Mouse (Mus musculus): ENCODE results near the gene Mms19.
"Not testable (repeated sequence)": the region's sequence is repeated elsewhere in the genome, so short reads cannot be mapped to it uniquely, and the experiment has no call there.

The Mms19 gene

DNA sequence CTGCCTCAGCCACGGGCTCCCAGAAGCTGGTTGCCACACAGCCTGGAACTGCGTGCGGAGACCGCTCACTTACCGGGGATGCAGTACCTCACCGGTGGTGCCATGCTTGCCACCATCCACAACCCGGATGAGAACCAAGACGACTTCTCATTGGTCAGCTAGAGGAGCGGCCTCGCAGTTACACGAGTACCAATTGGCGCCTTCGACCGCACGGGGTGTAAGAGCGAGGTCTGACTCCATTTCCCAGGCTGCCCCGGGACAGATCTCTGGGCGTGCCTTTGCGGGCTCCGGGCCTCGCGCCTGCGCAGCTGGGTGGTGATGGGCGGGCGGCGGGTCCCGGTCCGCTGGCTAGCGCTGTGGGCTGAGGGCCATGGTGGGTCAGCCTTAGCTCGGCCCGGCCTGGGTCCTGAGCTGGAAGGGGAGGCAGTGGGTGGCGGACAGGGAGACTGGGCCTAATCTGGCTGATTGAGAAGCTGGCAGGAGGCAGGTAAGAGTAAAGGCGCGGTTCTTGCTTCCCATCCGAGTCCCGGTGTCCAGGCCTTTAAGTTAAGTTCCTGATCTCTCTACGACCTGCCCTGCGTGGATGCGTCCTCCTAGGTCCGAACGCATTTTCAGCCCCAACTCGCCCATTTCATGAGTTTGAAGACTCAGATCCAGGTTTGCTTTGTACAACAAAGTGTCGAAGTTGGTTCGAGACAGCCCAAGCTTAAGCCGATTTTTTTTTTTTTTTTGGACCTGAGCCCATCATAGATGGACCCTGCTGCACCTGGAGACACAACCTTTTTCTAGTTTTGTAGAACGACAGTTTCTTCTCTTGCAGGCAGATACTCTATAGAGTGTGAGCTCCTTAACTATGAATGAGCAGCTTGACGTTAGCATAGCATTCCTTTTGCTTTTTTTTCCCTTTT is 47.5 kb downstream of the Mms19 start, which contains the start of the genes Exosc1 and Zdhhc16:
Gene Exosc1 (minus strand): TSS at position 245 of the 908 bp plus-strand sequence.
Gene Zdhhc16 (plus strand): TSS at position 302 of the 908 bp plus-strand sequence.
- DNase-seq (ENCODE audit: low read depth, low spot score): peak; percentile 98

DNA sequence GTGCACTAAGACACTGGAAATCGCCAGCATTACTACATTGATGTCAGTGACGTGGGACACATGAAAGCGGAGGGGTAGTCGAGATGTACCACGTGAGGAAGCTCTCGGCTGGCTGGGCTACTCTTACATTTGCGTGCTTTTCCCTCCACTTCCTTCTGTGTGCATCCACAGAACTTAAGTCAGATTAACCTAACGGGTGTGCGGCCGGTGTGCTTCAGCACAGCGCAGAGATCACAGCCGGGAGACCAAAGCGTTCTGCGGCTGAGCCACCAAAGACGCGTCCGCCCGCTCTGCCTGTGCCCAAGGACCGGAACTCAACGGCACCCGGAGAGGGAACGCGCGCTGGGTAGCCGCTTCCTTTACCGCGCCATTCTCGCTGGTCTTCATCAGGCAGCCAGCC is 48.3 kb downstream of the Mms19 start:
- DNase-seq (ENCODE audit: low read depth, low spot score): no peak

DNA sequence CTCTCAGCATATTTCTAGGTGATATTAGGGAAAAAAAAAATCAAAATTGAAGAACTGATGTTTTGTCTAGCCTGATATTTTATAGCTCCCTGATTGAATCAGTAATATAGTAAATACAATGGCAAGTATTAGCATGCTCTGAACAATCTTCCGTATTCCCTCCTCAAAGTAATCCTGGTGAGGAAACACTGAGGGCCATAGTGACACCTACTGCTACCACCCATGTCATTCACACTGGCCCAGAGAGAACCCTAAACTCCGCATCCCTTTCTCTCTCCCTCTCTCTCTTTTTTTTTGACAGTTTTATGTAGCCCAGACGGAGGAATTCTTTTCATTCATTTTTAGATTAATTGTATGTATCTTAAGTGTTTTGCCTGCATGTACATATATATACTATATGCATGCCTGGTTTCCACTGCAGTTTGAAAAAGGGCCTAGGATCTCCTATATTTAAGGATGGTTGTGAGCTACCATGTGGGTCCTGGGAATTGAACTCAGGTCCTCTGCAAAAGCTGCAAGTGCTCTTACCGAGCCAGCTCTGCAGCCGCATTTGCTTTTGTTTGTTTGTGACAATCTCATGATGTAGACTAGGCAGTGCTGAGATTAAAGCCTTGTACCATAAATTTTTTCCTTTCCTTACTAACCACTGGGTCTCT is 60.4 kb downstream of the Mms19 start:
- no peak for DNase-seq (ENCODE audit: low read depth, low spot score)

GRCm38 (mm10) chr19:41919471-41919870 is 61.5 kb downstream of the Mms19 start:
- DNase-seq (ENCODE audit: low read depth, low spot score): no peak

DNA sequence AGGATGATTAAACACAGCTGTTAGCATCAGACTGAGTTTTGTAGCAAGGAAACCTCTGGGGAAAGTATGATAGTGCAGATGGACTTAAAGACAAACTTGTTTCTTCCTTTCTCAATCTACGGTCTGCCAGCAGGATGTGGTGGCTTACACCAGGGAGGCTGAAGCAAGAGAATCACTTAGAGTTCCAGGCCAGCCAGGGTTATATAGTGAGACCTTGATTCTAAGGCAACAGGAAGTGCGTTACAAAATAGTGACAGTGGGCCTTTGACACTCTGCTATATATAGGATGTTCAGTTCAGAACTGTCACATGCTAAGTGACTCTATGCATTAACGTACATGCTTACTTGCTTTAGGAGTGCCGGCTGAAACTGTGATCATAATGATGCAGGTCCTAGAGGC is 64.1 kb downstream of the Mms19 start:
- DNase-seq (ENCODE audit: low read depth, low spot score): no peak

DNA sequence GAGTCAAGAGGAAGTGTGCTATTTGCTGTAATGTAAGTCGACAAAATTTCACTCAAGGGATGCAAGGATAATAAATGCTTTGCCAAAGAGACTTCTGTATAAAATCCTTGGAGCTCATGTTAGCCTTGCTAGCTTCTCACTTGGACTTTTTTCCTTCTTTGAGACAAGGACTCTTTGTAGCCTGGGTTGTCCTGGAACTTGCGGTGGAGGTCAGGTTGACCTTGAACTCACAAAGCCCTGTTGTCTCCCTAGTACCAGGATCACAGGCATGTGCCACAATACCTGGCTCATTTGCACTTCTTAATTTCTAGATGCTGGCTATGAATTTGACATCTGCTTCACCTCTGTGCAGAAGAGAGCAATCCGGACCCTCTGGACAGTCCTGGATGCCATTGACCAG is 65.7 kb downstream of the Mms19 start:
- no peak for DNase-seq (ENCODE audit: low read depth, low spot score)

GRCm38 (mm10) chr19:41914592-41914882 is 66.4 kb downstream of the Mms19 start:
- not testable (repeated sequence) for DNase-seq (ENCODE audit: low read depth, low spot score)

GRCm38 (mm10) chr19:41913774-41914591 is 67.0 kb downstream of the Mms19 start:
- no peak for DNase-seq (ENCODE audit: low read depth, low spot score)

GRCm38 (mm10) chr19:41912121-41913080 is 68.6 kb downstream of the Mms19 start:
- DNase-seq (ENCODE audit: low read depth, low spot score): peak; percentile 22

- peak; percentile 99 for DNase-seq (ENCODE audit: low read depth, low spot score)
Observed at GRCm38 (mm10) chr19:41911178-41912073, 69.5 kb downstream of the Mms19 start, which contains the start of gene Pgam1. TSS of gene Pgam1 (plus strand) at chr19:41911923.

DNA sequence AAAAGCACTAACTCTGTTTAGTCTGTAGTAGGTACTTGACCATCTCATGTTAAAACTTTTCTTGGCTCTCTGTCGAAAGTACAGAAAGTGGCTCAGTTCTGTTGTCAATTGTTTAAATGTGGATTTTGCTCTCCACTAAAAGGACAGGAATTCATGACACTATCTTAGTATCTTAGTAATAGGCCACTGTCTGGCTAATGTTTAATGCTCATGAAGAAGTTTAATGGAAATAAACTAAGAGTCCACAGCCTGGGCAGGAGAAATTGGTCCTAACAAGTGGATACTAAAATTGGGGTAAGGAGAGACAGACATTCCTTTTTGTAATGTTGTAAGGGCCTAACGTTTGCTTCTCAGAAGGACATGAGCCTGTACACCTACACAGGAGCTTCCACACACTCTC is 70.6 kb downstream of the Mms19 start:
- DNase-seq (ENCODE audit: low read depth, low spot score): no peak

DNA sequence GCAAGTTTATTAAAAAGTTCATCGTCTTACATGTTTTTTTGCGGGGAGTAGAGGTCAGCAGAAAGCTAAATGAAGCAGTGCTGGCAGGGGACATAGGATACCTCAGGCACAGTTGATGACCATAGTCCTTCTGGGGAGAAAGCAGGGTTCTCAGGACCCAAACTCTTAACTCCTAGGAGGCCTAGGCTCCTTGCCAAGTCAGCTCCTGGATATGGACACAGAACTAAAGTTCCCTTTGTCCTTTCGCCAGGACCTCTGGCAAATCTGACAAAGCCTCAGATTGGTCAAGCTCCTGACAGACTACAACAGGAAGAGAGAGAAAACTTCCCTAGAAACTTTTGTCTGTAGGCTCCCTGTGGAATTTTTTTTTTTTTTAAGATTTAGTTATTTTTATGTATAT is 72.2 kb downstream of the Mms19 start:
- no peak for DNase-seq (ENCODE audit: low read depth, low spot score)

GRCm38 (mm10) chr19:41907079-41907760 is 73.7 kb downstream of the Mms19 start:
- DNase-seq (ENCODE audit: low read depth, low spot score): no peak

GRCm38 (mm10) chr19:41906311-41907078 is 74.5 kb downstream of the Mms19 start:
- no peak for DNase-seq (ENCODE audit: low read depth, low spot score)

DNA sequence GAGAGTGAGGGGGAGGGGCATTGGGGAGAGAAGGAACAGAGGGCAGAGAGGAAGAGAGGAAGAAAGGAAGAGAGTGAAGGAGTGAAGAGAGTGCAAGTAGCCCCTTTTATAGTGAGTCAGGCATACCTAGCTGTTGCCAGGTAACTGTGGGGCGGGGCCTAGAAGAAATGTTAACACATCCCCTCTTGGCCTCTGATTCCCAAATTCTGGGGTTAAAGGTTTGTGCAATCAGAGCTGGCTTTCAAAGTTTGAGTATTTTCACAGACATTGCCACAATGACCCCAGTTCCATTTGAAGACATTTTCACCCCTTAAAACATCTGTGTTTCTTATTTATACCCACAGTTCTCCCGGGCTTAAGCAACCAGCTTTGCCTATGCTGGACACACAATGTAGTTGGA is 75.7 kb downstream of the Mms19 start:
- DNase-seq (ENCODE audit: low read depth, low spot score): no peak

- DNase-seq (ENCODE audit: low read depth, low spot score): no peak
Observed at GRCm38 (mm10) chr19:41902848-41903593, 77.9 kb downstream of the Mms19 start.

GRCm38 (mm10) chr19:41901696-41902095 is 79.3 kb downstream of the Mms19 start:
- DNase-seq (ENCODE audit: low read depth, low spot score): no peak
